Mouse (Mus musculus) embryonic facial prominence, embryonic 14.5 days (tissue): ENCODE results near the gene Arih2. TPM values are rescaled to one million over a fixed set of nuclear protein-coding genes. Genes with fewer than 3 reads are reported as not detected.

Source experiments
- ATAC-seq: fragments of 200-750 bp; cut with Nextera tagmentation; 2 replicates; pipeline ENCODE4 v1.8.0; 2017; ENCODE audit warnings: low read depth, moderate number of reproducible peaks, moderate TSS enrichment
- DNase-seq: peaks from one replicate; pipeline ENCODE4 v3.0.0-alpha.2; 2015; ENCODE audit warnings: low spot score
- H3K27ac ChIP-seq: fragments of 300-500 bp; sonication (generic); replicated peaks from 2 replicates; pipeline ENCODE4 v1.5.1; 2014; ENCODE audit warnings: low read depth, mild to moderate bottlenecking, low read length, moderate library complexity
- H3K27me3 ChIP-seq: fragments of 300-500 bp; sonication (generic); replicated peaks from 2 replicates; pipeline ENCODE4 v1.6.1; 2014; ENCODE audit warnings: low read length; ENCODE audit not compliant: control insufficient read depth, insufficient read depth
- H3K36me3 ChIP-seq: fragments of 300-500 bp; sonication (generic); 2 replicates; pipeline ENCODE4 v1.6.1; 2014; ENCODE audit warnings: low read length, mixed read lengths; ENCODE audit not compliant: control insufficient read depth, insufficient read depth
- H3K4me1 ChIP-seq: fragments of 300-500 bp; sonication (generic); 2 replicates; pipeline ENCODE4 v1.6.1; 2014; ENCODE audit warnings: antibody characterized with exemption, low read length; ENCODE audit not compliant: control insufficient read depth, insufficient read depth
- H3K4me2 ChIP-seq: fragments of 300-500 bp; sonication (generic); 2 replicates; pipeline ENCODE4 v1.6.1; 2014; ENCODE audit warnings: low read depth, mild to moderate bottlenecking, low read length, moderate library complexity, mixed read lengths
- H3K4me3 ChIP-seq: fragments of 300-500 bp; sonication (generic); 2 replicates; pipeline ENCODE4 v1.5.1; 2014; ENCODE audit warnings: low read depth, mild to moderate bottlenecking, low read length
- H3K9ac ChIP-seq: fragments of 300-500 bp; sonication (generic); 2 replicates; pipeline ENCODE4 v1.6.1; 2014; ENCODE audit warnings: low read depth, mild to moderate bottlenecking, low read length, moderate library complexity, mixed read lengths
- H3K9me3 ChIP-seq: fragments of 300-500 bp; sonication (generic); 2 replicates; pipeline ENCODE4 v1.6.1; 2016; ENCODE audit warnings: low read length; ENCODE audit not compliant: control insufficient read depth
- WGBS: fragments of 180-500 bp; shearing (Covaris S2); extraction: QIAGEN DNeasy Blood & Tissue Kit; methylation state at CpG from one replicate; pipeline ENCODE4 v1.1.7; 2014; 5-methylcytosine and 5-hydroxymethylcytosine counted together
- polyA plus RNA-seq: library from polyadenylated mRNA; unstranded; fragments of >200 nt; fragmentation: Nextera tagmentation; extraction: Ambion mirVana; gene quantifications from 2 replicates; pipeline ENCODE4 v1.2.1, GENCODE M21; 2014

Gene Arih2
- polyA plus RNA-seq, 1 experiment from 2014 or later = 36.4 TPM

- Histone ChIP-seq H3K4me1 (peaks cover 23% of the 10 kb centered on the region), H3K4me3 (peak within 1 kb of the TSS; percentile 77), H3K9me3 (no peaks in the 10 kb centered on the region), H3K4me2 (peak within 1 kb of the TSS; percentile 99), H3K36me3 (peaks cover 52% of the 10 kb centered on the region), H3K27me3 (no peaks in the 10 kb centered on the region), H3K27ac (peak within 1 kb of the TSS; percentile 94), H3K9ac (peak within 1 kb of the TSS; percentile 85)
- peak; percentile 98 for DNase-seq
- WGBS = under 1% methylated on average over 56 of the region's 73 CpGs
- ATAC-seq = peak; percentile 90
Observed at GRCm38 (mm10) chr9:108566815-108567776, 82.1 kb downstream of the Arih2 start, which contains the start of gene Ndufaf3. Ndufaf3 (minus strand) TSS chr9:108567434.

DNA sequence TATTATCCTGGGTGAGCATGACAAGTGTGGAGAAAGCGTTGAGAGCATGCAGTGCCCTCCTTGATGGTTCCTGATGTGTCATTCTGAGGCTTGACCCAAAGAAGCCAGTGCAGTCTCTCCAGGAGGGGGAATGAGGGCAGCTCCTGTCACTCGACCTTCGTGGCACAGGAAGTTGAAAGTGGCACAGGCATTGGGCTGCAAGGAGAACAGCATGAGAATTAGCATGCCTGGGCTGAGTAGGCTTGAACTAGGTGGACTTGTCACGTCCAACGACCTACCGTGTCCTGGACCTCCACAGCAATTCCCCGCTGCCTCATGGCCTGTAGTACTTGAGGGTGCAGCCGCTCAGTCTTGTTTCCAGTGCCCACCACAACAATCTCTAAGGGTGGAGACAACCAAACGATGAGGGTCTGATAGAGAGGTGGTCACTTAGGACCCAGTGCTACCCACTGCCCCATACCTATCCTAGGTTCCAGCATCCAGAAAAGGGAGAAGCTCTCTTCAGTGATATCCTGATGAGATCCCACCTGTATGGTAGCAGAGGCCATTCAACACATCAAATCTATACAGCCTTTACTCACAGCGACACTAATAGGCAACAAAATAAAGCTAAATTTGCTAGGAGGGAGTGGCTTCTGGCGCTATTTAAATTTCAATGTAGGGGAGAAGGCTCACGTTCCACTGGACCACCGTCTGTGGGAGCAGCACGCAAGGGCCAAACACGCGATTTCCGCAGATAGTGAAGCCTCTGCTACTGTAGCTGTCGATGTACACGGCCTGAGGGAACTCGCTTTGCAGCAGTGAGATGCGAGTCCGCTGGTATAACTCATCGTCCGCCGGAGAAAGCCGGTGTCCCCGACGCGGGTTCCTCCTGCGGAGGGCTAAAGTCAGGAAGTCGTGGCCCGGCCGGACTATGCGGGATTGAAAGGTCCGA, 83.0 kb downstream of the Arih2 start:
- Histone ChIP-seq H3K4me2 (peak overlapping the region; percentile 99), H3K9ac (peak overlapping the region; percentile 85), H3K9me3 (no peaks in the 10 kb centered on the region), H3K36me3 (peaks cover 50% of the 10 kb centered on the region), H3K4me1 (peaks cover 30% of the 10 kb centered on the region), H3K27ac (peak overlapping the region; percentile 94), H3K4me3 (peak overlapping the region; percentile 77), H3K27me3 (no peaks in the 10 kb centered on the region)
- ATAC-seq (no peak), DNase-seq (no peak)
- 11% methylated on average over 35 of the region's 35 CpGs for WGBS

DNA sequence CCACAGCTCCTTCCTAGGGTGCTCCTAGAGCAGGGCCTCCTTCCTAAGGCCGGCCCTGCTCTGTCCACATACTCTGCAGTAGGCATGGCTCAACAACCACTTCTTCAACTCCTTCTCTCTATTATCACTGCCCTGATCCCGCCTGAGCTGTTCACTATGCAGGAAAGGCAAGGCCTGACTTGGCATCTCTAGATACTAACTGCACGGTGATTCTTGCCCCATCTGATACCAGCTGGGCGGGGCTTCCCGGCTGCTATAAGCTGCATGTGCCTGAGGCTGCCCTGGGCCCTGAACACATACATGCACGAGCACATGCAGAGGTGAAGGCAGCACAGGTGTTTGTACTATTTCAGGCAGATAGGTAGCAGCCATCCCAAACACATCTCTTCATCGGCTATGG, 85.1 kb downstream of the Arih2 start:
- ATAC-seq = no peak
- H3K36me3 ChIP-seq = peaks cover 50% of the 10 kb centered on the region
- no peak overlapping the region for H3K4me2 ChIP-seq
- no peaks in the 10 kb centered on the region for H3K9me3 ChIP-seq
- no peak overlapping the region for H3K9ac ChIP-seq
- H3K4me1 ChIP-seq = peaks cover 26% of the 10 kb centered on the region
- DNase-seq = no peak
- no peaks in the 10 kb centered on the region for H3K27me3 ChIP-seq
- 85% methylated on average over 7 of the region's 7 CpGs for WGBS
- H3K4me3 ChIP-seq = no peak overlapping the region
- no peak overlapping the region for H3K27ac ChIP-seq

DNA sequence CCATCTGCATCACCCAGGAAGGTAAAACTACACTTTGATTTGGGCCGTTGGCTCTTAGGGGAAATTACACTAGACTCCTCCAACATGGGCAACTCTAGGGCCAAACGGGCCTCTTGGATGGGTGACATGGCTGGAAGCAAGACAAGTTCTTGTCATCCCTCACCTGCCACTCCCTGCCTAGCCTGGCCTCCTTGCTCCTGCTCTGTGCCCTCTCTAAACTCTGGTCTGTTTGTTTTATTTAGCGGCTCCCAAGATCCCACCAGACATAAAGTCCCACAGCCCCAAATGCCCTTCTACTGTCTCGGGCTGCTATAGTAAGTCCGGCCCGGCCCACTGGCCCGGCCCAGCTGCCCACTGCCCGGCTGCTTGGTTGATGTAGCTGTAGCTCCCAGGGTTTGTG, 85.5 kb downstream of the Arih2 start:
- Histone ChIP-seq H3K36me3 (peaks cover 54% of the 10 kb centered on the region), H3K4me3 (no peak overlapping the region), H3K9me3 (no peaks in the 10 kb centered on the region), H3K27ac (no peak overlapping the region), H3K4me2 (no peak overlapping the region), H3K9ac (no peak overlapping the region), H3K27me3 (no peaks in the 10 kb centered on the region), H3K4me1 (peaks cover 23% of the 10 kb centered on the region)
- DNase-seq (no peak), ATAC-seq (no peak)
- 91% methylated on average over 8 of the region's 8 CpGs for whole genome bisulfite sequencing

- DNase-seq = peak; percentile 99
- Histone ChIP-seq H3K4me3 (peak within 1 kb of the TSS; percentile 48), H3K9me3 (no peaks in the 10 kb centered on the region), H3K4me2 (peak within 1 kb of the TSS; percentile 80), H3K9ac (peak within 1 kb of the TSS; percentile 83), H3K4me1 (peaks cover 8% of the 10 kb centered on the region), H3K27me3 (no peaks in the 10 kb centered on the region), H3K27ac (peak within 1 kb of the TSS; percentile 83), H3K36me3 (peaks cover 80% of the 10 kb centered on the region)
- ATAC-seq = peak; percentile 98
- WGBS = under 1% methylated on average over 49 of the region's 53 CpGs
Observed at GRCm38 (mm10) chr9:108560227-108560841, 88.9 kb downstream of the Arih2 start, which contains the start of gene Impdh2. Impdh2 (plus strand) TSS chr9:108560286.

GRCm38 (mm10) chr9:108559169-108559568, 90.0 kb downstream of the Arih2 start:
- Histone ChIP-seq H3K4me1 (peaks cover 8% of the 10 kb centered on the region), H3K27me3 (no peaks in the 10 kb centered on the region), H3K36me3 (peaks cover 80% of the 10 kb centered on the region), H3K4me3 (no peak overlapping the region), H3K4me2 (no peak overlapping the region), H3K9me3 (no peaks in the 10 kb centered on the region), H3K27ac (0 out of 2 replicates have a peak overlapping the region, but pooled peaks have one; percentile 49), H3K9ac (no peak overlapping the region)
- ATAC-seq (no peak), DNase-seq (no peak)
- WGBS = 85% methylated on average over 4 of the region's 4 CpGs
